ENCODE assay signal across 8 mouse cellular contexts in the genomic region with DNA sequence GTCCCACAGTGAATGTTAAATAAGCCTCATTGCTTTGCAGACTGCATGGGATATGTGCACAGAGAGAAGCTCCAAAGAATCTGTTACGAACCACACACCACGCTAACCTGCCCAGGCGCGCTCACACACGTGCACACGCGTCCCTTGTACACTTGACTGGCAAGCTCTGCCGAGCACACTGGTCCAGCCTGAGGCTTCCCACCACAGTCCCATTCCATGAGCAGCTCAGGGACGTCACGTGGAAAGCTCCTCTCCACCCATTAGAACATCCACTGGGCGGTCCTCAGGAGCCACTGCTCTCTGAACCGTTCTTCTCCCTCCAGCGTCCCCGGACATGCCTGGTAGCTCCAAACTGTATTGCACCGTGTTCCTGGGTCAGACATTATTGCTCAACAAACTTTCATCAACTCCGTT.
DNase-seq lines count a peak whose midpoint lies in the region; ATAC-seq and TF ChIP-seq lines count a peak whose summit lies in the region.

No protein-coding gene starts in this region.

- H3K4me3 ChIP-seq in spleen, adult 2 months (ENCODE audit: extremely low read depth, insufficient read depth, insufficient read length): peak overlapping the region; percentile 44; the same call in 1 of the 2 replicates
- H3K4me3 ChIP-seq in hindbrain, postnatal 0 days (ENCODE audit: low read length): peak overlapping the region; percentile 44
- peak overlapping the region; percentile 39 for H3K4me3 ChIP-seq in limb, embryonic 14.5 days (replicated peaks; ENCODE audit: low read length)
- peak overlapping the region; percentile 50 for H3K4me3 ChIP-seq in midbrain, embryonic 12.5 days
- H3K4me3 ChIP-seq in stomach, embryonic 16.5 days (replicated peaks; ENCODE audit: low read length): peak overlapping the region; percentile 50

- intact Hi-C loops in gastrocnemius, postnatal 14 days (cut with DNase I; ENCODE audit: low total_unique reads): loop anchor here (2.0 kb wide), 1 partner anchor 88 kb away; no protein-coding TSS in a partner anchor

- no peaks in the 10 kb centered on the region for H3K9me3 ChIP-seq in hindbrain, postnatal 0 days (ENCODE audit: low read length)
- no peaks in the 10 kb centered on the region for H3K9me3 ChIP-seq in limb, embryonic 14.5 days (ENCODE audit: control insufficient read depth, low read length)
- no peaks in the 10 kb centered on the region for H3K9me3 ChIP-seq in midbrain, embryonic 12.5 days
- no peaks in the 10 kb centered on the region for H3K9me3 ChIP-seq in stomach, embryonic 16.5 days (replicated peaks; ENCODE audit: control insufficient read depth, low read length)

- peak in 1 of 2 experiments; percentile 5 for DNase-seq in spleen, adult 2 months (ENCODE audit: low read depth in 1 of 2, low spot score in 2 of 2)
- no peak for DNase-seq in spleen, postnatal 4 days (ENCODE audit: low spot score in 2 of 2)
- peak; percentile 83 for DNase-seq in embryo, embryonic 10 days (ENCODE audit: low spot score)
- DNase-seq in gastrocnemius, postnatal 14 days: peak; percentile 58
- peak; percentile 56 for DNase-seq in hindbrain, postnatal 0 days (ENCODE audit: low spot score)
- peak; percentile 71 for DNase-seq in limb, embryonic 14.5 days (ENCODE audit: low spot score)

- H3K27me3 ChIP-seq in spleen, adult 2 months (ENCODE audit: control insufficient read depth, insufficient read depth, low read length): 0 out of 2 replicates have a peak, but pooled peaks cover 1% of the 10 kb centered on the region
- no peaks in the 10 kb centered on the region for H3K27me3 ChIP-seq in hindbrain, postnatal 0 days (ENCODE audit: insufficient read depth, low read length)
- H3K27me3 ChIP-seq in limb, embryonic 14.5 days (ENCODE audit: control insufficient read depth, insufficient read depth, low read length): no peaks in the 10 kb centered on the region
- H3K27me3 ChIP-seq in midbrain, embryonic 12.5 days: peaks cover 5% of the 10 kb centered on the region; the same call in 1 of the 2 replicates
- H3K27me3 ChIP-seq in stomach, embryonic 16.5 days (ENCODE audit: control insufficient read depth, insufficient read depth, low read length): no peaks in the 10 kb centered on the region

- 3% methylated on average over 16 of the region's 16 CpGs for WGBS in spleen, adult 2 months
- under 1% methylated on average over 16 of the region's 16 CpGs for WGBS in hindbrain, postnatal 0 days
- 1% methylated on average over 16 of the region's 16 CpGs for WGBS in limb, embryonic 14.5 days
- under 1% methylated on average over 16 of the region's 16 CpGs for WGBS in midbrain, embryonic 12.5 days
- under 1% methylated on average over 16 of the region's 16 CpGs for WGBS in stomach, embryonic 16.5 days

- peak overlapping the region; percentile 92 for H3K4me2 ChIP-seq in hindbrain, postnatal 0 days (ENCODE audit: low read depth, low read length)
- H3K4me2 ChIP-seq in limb, embryonic 14.5 days (replicated peaks; ENCODE audit: low read depth, low read length, severe bottlenecking): peak overlapping the region; percentile 88
- H3K4me2 ChIP-seq in midbrain, embryonic 12.5 days (replicated peaks): peak overlapping the region; percentile 89
- H3K4me2 ChIP-seq in stomach, embryonic 16.5 days (ENCODE audit: low read depth, low read length): peak overlapping the region; percentile 92

- H3K9ac ChIP-seq in hindbrain, postnatal 0 days (replicated peaks; ENCODE audit: low read length): peak overlapping the region; percentile 40
- H3K9ac ChIP-seq in limb, embryonic 14.5 days (ENCODE audit: low read depth, low read length, severe bottlenecking): peak overlapping the region; percentile 44
- H3K9ac ChIP-seq in midbrain, embryonic 12.5 days (replicated peaks): peak overlapping the region; percentile 57
- peak overlapping the region; percentile 65 for H3K9ac ChIP-seq in stomach, embryonic 16.5 days (ENCODE audit: low read length)

- no peaks in the 10 kb centered on the region for H3K36me3 ChIP-seq in spleen, adult 2 months (ENCODE audit: control insufficient read depth, insufficient read depth, low read length)
- H3K36me3 ChIP-seq in hindbrain, postnatal 0 days (ENCODE audit: insufficient read depth, low read length): no peaks in the 10 kb centered on the region
- no peaks in the 10 kb centered on the region for H3K36me3 ChIP-seq in limb, embryonic 14.5 days (ENCODE audit: control insufficient read depth, insufficient read depth, low read length)
- H3K36me3 ChIP-seq in midbrain, embryonic 12.5 days: no peaks in the 10 kb centered on the region
- no peaks in the 10 kb centered on the region for H3K36me3 ChIP-seq in stomach, embryonic 16.5 days (ENCODE audit: control insufficient read depth, insufficient read depth, low read length)

- no peak overlapping the region for H3K27ac ChIP-seq in spleen, adult 2 months (ENCODE audit: insufficient read depth, low read length)
- no peak overlapping the region for H3K27ac ChIP-seq in hindbrain, postnatal 0 days
- H3K27ac ChIP-seq in limb, embryonic 14.5 days (replicated peaks; ENCODE audit: low read depth, low read length): no peak overlapping the region
- no peak overlapping the region for H3K27ac ChIP-seq in midbrain, embryonic 12.5 days (replicated peaks)
- no peak overlapping the region for H3K27ac ChIP-seq in stomach, embryonic 16.5 days (ENCODE audit: low read length)

- ATAC-seq in hindbrain, postnatal 0 days: peak; percentile 90
- peak; percentile 91 for ATAC-seq in limb, embryonic 14.5 days (ENCODE audit: low FRiP score, low read depth)
- ATAC-seq in midbrain, embryonic 12.5 days (ENCODE audit: low FRiP score, low read depth): peak; percentile 66
- ATAC-seq in stomach, embryonic 16.5 days (ENCODE audit: insufficient read depth, low FRiP score): peak; percentile 83

- no peaks in the 10 kb centered on the region; the same call in 1 of the 2 replicates for H3K4me1 ChIP-seq in spleen, adult 2 months (ENCODE audit: control insufficient read depth, insufficient read depth, insufficient read length)
- no peaks in the 10 kb centered on the region for H3K4me1 ChIP-seq in hindbrain, postnatal 0 days (ENCODE audit: insufficient read depth, low read length)
- 0 out of 2 replicates have a peak, but pooled peaks cover 3% of the 10 kb centered on the region for H3K4me1 ChIP-seq in limb, embryonic 14.5 days (ENCODE audit: control insufficient read depth, insufficient read depth, low read length)
- H3K4me1 ChIP-seq in midbrain, embryonic 12.5 days: peaks cover 8% of the 10 kb centered on the region
- H3K4me1 ChIP-seq in stomach, embryonic 16.5 days (ENCODE audit: control insufficient read depth, insufficient read depth, low read length): no peaks in the 10 kb centered on the region

- no peak for TF ChIP-seq CTCF in spleen, adult 2 months (IDR thresholded peaks at IDR 0.05; ENCODE audit: extremely low read depth, insufficient read depth, insufficient read length, insufficient replicate concordance)
- no peak for TF ChIP-seq CTCF in hindbrain, postnatal 0 days (IDR thresholded peaks at IDR 0.05; ENCODE audit: low read depth)

- no peak for TF ChIP-seq POLR2A in spleen, adult 2 months (IDR thresholded peaks at IDR 0.05; ENCODE audit: low read depth, low read length)
- TF ChIP-seq POLR2A in limb, embryonic 14.5 days (IDR thresholded peaks at IDR 0.05; ENCODE audit: borderline replicate concordance, extremely low read depth, insufficient read depth, insufficient read length): no peak

Comparison
In these comparisons a context has a peak if more than half of its experiments do, and no peak if none do; other contexts are left out.
1. DNase-seq: peak in embryo, embryonic 10 days (single experiment), gastrocnemius, postnatal 14 days (single experiment), hindbrain, postnatal 0 days (single experiment) and limb, embryonic 14.5 days (single experiment); none in spleen, postnatal 4 days (0 of 2).
2. Peak in every context shown above with its lines, with median percentiles within 50 percentile points of each other: H3K4me3 ChIP-seq, ATAC-seq, H3K4me2 ChIP-seq and H3K9ac ChIP-seq.